Mouse (Mus musculus): ENCODE measurements at regions not wholly inside any gene's neighbourhood (a gene's known extent, or its start where the extent isn't known, plus 50 kb on each side); places are given as distances from the start of the nearest gene placed in this dataset.
"Not testable (repeated sequence)": the region's sequence is repeated elsewhere in the genome, so short reads cannot be mapped to it uniquely, and the experiment has no call there.

DNA sequence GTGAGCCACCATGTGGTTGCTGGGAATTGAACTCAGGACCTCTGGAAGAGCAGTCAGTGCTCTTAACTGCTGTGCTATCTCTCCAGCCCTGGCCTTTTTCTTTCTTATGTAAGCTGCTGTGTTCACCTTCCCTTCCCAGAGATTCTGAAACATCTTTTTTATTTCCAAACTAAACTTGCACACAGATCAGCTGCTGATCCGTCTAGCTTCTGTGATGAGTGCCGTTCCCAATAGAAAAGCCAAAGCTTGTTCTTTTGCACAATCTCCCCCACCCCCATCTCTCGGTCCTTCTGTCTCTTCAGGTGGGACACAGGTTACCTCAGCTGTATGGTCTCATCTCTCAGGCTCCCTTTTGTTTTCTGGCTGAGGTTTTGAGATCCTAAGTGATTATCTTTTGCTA, 191.9 kb downstream of the Tcp10c start:
- 59% methylated on average over 3 of the region's 3 CpGs for WGBS
- H3K4me3 ChIP-seq (ENCODE audit: low read depth, low read length): no peak overlapping the region
- no peak overlapping the region for H3K4me2 ChIP-seq
- DNase-seq (ENCODE audit: low spot score, missing footprints) (peak; percentile 44), ATAC-seq (ENCODE audit: low FRiP score) (no peak)
- H3K9ac ChIP-seq (ENCODE audit: low read length): no peak overlapping the region
- H3K4me1 ChIP-seq (ENCODE audit: control insufficient read depth, insufficient read depth, low read length): no peaks in the 10 kb centered on the region
- peaks cover 59% of the 10 kb centered on the region for H3K9me3 ChIP-seq (ENCODE audit: control insufficient read depth, low read length)
- no peaks in the 10 kb centered on the region for H3K27me3 ChIP-seq (ENCODE audit: control insufficient read depth, insufficient read depth, low read length)
- H3K27ac ChIP-seq (ENCODE audit: low read depth, low read length): no peak overlapping the region
- H3K36me3 ChIP-seq (ENCODE audit: control insufficient read depth, insufficient read depth, low read length): no peaks in the 10 kb centered on the region

DNA sequence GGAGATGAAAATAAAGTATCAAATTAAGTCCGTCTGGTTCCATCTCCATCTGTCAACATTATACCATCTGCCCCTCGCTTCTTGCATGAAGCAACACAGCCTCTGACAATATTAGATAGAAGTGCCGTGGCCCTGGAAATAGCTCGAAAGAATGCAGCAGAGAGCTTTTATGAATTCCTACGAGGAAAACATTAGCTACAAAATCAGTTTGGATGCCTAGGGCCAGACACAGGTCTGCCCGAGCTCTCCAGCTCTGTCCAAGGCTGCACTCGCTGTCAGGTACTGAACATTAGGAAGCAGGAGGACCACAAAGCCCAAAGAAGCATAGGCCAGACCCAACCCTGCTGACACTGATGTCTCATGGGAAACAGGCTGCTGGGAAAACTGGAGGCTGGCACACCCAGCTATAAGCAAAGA, 192.3 kb downstream of the Tcp10c start:
- Histone ChIP-seq H3K9me3 (ENCODE audit: control insufficient read depth, low read length) (peaks cover 58% of the 10 kb centered on the region), H3K4me1 (ENCODE audit: control insufficient read depth, insufficient read depth, low read length) (no peaks in the 10 kb centered on the region), H3K27me3 (ENCODE audit: control insufficient read depth, insufficient read depth, low read length) (no peaks in the 10 kb centered on the region), H3K36me3 (ENCODE audit: control insufficient read depth, insufficient read depth, low read length) (no peaks in the 10 kb centered on the region), H3K4me3 (ENCODE audit: low read depth, low read length) (no peak overlapping the region), H3K27ac (ENCODE audit: low read depth, low read length) (no peak overlapping the region), H3K4me2 (no peak overlapping the region), H3K9ac (ENCODE audit: low read length) (no peak overlapping the region)
- ATAC-seq (ENCODE audit: low FRiP score): no peak
- DNase-seq (ENCODE audit: low spot score, missing footprints): peak; percentile 61
- WGBS: 84% methylated on average over 7 of the region's 7 CpGs

DNA sequence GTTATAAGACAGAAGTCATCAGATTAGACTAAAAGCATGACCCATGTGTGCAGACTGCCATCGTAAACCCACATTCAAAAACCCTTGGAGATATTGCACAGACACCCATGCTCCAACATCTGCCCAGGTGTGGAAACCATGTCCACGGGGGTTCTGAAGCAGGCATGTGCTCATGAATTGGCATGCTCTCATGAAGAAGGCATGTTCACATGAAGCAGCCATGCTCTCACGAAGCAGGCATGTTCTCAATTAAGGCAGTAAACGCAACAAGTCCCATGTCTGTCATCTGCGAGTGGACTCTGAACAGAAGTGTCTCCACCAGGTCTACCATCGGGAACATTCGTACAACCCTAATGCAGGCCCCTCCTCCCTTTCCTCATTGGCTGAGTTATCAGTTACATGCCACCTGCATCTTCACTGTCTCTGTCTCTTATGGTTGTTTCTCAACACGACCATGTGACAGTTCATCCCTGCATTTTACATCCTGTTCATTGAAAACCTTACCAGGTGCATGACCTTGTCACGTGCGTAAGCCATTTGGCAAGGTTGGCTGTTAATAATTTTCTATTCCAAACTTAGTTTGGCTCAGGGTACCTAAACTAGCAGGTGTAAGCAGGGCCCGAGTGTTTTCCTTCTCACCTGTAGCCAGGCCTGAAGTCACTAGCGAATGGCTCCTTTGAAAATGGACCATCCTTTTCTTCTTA, 193.4 kb downstream of the Tcp10c start:
- H3K4me3 ChIP-seq (ENCODE audit: low read depth, low read length): no peak overlapping the region
- WGBS: 63% methylated on average over 12 of the region's 12 CpGs
- DNase-seq (ENCODE audit: low spot score, missing footprints) (peak; percentile 78), ATAC-seq (ENCODE audit: low FRiP score) (no peak)
- no peak overlapping the region for H3K4me2 ChIP-seq
- no peaks in the 10 kb centered on the region for H3K4me1 ChIP-seq (ENCODE audit: control insufficient read depth, insufficient read depth, low read length)
- H3K27me3 ChIP-seq (ENCODE audit: control insufficient read depth, insufficient read depth, low read length): no peaks in the 10 kb centered on the region
- H3K27ac ChIP-seq (ENCODE audit: low read depth, low read length): no peak overlapping the region
- peaks cover 51% of the 10 kb centered on the region for H3K9me3 ChIP-seq (ENCODE audit: control insufficient read depth, low read length)
- no peaks in the 10 kb centered on the region for H3K36me3 ChIP-seq (ENCODE audit: control insufficient read depth, insufficient read depth, low read length)
- no peak overlapping the region for H3K9ac ChIP-seq (ENCODE audit: low read length)

DNA sequence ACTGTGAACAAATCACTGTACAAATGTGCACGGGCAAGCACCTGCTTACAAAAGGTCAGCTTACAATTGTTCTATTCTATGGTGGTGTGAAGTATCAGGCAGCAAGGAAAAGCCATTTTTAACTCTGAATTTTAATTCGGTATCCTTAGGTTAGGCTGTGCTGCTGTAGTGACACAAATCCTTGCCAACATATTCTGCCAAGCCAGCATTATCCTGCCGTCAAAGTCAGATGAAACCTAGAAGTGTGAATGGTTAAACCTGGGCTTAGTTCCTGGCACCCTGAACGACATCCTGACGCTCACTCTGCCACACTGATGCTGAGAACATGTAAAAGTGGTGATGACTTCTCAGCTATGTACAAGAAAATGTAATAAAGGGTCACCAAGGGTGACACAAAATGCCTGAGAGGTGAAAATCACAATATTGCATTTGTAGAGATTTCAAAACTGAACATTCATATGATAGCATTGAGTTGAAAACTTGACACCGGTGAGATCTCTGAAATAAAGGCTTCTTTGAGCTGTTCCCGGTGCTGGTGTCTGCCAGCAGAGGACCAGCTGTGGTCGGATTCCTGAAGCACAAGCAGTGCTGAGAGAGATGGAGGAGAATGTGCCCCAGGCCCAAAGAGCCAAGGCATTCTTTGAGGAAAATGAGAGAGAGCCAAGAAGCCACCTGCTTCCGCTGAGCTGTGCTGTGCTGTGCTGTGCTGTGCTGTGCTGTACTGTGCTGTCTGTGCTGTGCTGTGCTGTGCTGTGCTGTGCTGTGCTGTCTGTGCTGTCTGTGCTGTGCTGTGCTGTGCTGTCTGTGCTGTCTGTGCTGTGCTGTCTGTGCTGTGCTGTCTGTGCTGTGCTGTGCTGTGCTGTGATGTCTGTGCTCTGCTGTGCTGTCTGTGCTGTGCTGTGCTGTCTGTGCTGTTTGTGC, 195.9 kb downstream of the Tcp10c start:
- Histone ChIP-seq H3K9ac (ENCODE audit: low read length) (no peak overlapping the region), H3K27me3 (ENCODE audit: control insufficient read depth, insufficient read depth, low read length) (no peaks in the 10 kb centered on the region), H3K27ac (ENCODE audit: low read depth, low read length) (no peak overlapping the region), H3K4me2 (no peak overlapping the region), H3K4me3 (ENCODE audit: low read depth, low read length) (no peak overlapping the region), H3K4me1 (ENCODE audit: control insufficient read depth, insufficient read depth, low read length) (no peaks in the 10 kb centered on the region), H3K36me3 (ENCODE audit: control insufficient read depth, insufficient read depth, low read length) (no peaks in the 10 kb centered on the region), H3K9me3 (ENCODE audit: control insufficient read depth, low read length) (peaks cover 37% of the 10 kb centered on the region)
- ATAC-seq (ENCODE audit: low FRiP score) (peak; percentile 72), DNase-seq (ENCODE audit: low spot score, missing footprints) (peak; percentile 81)
- WGBS: 72% methylated on average over 9 of the region's 9 CpGs

DNA sequence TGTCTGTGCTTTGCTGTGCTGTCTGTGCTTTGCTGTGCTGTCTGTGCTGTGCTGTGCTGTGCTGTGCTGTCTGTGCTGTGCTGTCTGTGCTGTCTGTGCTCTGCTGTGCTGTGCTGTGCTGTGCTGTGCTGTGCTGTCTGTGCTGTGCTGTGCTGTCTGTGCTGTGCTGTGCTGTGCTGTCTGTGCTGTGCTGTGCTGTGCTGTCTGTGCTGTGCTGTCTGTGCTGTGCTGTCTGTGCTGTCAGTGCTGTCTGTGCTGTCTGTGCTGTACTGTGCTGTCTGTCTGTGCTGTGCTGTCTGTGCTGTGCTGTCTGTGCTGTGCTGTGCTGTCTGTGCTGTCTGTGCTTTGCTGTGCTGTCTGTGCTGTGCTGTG, 196.5 kb downstream of the Tcp10c start:
- ATAC-seq (ENCODE audit: low FRiP score): peak; percentile 59
- not testable (repeated sequence) for H3K27ac ChIP-seq (ENCODE audit: low read depth, low read length); H3K36me3 ChIP-seq (ENCODE audit: control insufficient read depth, insufficient read depth, low read length); DNase-seq (ENCODE audit: low spot score, missing footprints); H3K4me2 ChIP-seq; H3K27me3 ChIP-seq (ENCODE audit: control insufficient read depth, insufficient read depth, low read length); H3K4me3 ChIP-seq (ENCODE audit: low read depth, low read length); H3K9ac ChIP-seq (ENCODE audit: low read length); H3K4me1 ChIP-seq (ENCODE audit: control insufficient read depth, insufficient read depth, low read length)
- H3K9me3 ChIP-seq (ENCODE audit: control insufficient read depth, low read length): peaks cover 33% of the 10 kb centered on the region

DNA sequence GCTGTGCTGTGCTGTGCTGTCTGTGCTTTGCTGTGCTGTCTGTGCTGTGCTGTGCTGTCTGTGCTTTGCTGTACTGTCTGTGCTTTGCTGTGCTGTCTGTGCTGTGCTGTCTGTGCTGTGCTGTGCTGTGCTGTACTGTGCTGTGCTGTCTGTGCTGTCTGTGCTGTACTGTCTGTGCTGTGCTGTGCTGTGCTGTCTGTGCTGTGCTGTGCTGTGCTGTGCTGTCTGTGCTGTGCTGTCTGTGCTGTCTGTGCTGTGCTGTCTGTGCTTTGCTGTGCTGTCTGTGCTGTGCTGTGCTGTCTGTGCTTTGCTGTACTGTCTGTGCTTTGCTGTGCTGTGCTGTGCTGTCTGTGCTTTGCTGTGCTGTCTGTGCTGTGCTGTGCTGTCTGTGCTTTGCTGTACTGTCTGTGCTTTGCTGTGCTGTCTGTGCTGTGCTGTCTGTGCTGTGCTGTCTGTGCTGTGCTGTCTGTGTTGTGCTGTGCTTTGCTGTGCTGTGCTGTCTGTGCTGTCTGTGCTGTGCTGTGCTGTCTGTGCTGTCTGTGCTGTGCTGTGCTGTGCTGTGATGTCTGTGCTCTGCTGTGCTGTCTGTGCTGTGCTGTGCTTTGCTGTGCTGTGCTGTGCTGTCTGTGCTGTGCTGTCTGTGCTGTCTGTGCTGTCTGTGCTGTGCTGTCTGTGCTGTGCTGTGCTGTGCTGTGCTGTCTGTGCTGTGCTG, 197.5 kb downstream of the Tcp10c start:
- peak; percentile 71 for ATAC-seq (ENCODE audit: low FRiP score)
- DNase-seq (ENCODE audit: low spot score, missing footprints): peak; percentile 85
- not testable (repeated sequence) for H3K4me2 ChIP-seq; H3K4me3 ChIP-seq (ENCODE audit: low read depth, low read length); H3K27me3 ChIP-seq (ENCODE audit: control insufficient read depth, insufficient read depth, low read length); H3K4me1 ChIP-seq (ENCODE audit: control insufficient read depth, insufficient read depth, low read length); H3K36me3 ChIP-seq (ENCODE audit: control insufficient read depth, insufficient read depth, low read length); H3K9ac ChIP-seq (ENCODE audit: low read length); H3K27ac ChIP-seq (ENCODE audit: low read depth, low read length)
- peaks cover 28% of the 10 kb centered on the region for H3K9me3 ChIP-seq (ENCODE audit: control insufficient read depth, low read length)

DNA sequence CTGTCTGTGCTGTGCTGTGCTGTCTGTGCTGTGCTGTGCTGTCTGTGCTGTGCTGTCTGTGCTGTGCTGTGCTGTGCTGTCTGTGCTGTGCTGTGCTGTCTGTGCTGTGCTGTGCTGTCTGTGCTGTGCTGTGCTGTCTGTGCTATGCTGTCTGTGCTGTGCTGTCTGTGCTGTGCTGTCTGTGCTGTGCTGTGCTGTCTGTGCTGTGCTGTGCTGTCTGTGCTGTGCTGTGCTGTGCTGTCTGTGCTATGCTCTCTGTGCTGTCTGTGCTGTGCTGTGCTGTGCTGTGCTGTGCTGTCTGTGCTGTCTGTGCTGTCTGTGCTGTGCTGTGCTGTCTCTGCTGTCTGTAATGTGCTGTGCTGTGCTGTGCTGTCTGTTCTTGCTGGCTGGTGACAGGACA, 198.5 kb downstream of the Tcp10c start:
- not testable (repeated sequence) for H3K27ac ChIP-seq (ENCODE audit: low read depth, low read length); H3K4me1 ChIP-seq (ENCODE audit: control insufficient read depth, insufficient read depth, low read length); H3K4me3 ChIP-seq (ENCODE audit: low read depth, low read length); H3K9ac ChIP-seq (ENCODE audit: low read length); H3K4me2 ChIP-seq; H3K36me3 ChIP-seq (ENCODE audit: control insufficient read depth, insufficient read depth, low read length); H3K27me3 ChIP-seq (ENCODE audit: control insufficient read depth, insufficient read depth, low read length)
- ATAC-seq (ENCODE audit: low FRiP score) (peak; percentile 62), DNase-seq (ENCODE audit: low spot score, missing footprints) (peak; percentile 80)
- H3K9me3 ChIP-seq (ENCODE audit: control insufficient read depth, low read length): peaks cover 20% of the 10 kb centered on the region

DNA sequence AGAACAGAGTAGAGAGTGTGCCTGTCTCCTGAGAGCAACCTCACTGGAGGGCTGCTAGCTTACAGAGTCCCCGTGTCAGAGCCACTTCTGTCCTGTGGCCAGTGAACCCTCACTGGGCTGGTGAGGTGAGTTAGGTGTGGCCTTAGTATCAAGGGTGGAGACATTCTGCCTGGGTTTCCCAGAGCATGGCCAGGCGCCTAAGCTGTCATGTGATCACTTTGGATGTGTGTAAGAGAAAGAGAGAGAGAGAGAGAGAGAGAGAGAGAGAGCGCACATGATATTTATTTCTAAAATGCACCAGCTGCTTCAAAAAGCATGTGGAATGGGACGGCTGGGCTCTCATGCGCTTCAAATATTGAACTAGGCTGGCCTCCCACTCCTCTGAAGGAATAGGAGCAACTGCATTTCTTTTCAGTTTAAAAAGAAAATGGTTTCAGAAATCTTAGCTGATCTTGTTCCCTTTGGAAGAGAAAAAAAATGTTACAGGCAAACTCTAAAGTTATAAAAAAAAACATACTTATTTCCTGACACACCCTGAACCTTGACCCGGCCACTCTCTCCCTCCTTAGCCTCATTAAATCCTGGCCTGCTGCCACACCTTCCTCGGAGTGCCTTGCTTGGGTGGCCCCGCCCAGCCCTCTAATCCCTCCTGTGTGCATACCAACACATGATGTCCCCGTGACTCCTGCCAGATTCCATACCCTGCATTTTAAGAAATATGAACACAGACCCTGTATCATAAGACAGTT, 201.1 kb downstream of the Tcp10c start:
- H3K9me3 ChIP-seq (ENCODE audit: control insufficient read depth, low read length); H3K4me3 ChIP-seq (ENCODE audit: low read depth, low read length); H3K36me3 ChIP-seq (ENCODE audit: control insufficient read depth, insufficient read depth, low read length); H3K4me2 ChIP-seq; H3K4me1 ChIP-seq (ENCODE audit: control insufficient read depth, insufficient read depth, low read length); H3K27ac ChIP-seq (ENCODE audit: low read depth, low read length); ATAC-seq (ENCODE audit: low FRiP score); H3K9ac ChIP-seq (ENCODE audit: low read length); H3K27me3 ChIP-seq (ENCODE audit: control insufficient read depth, insufficient read depth, low read length): not testable (repeated sequence)
- 43% methylated on average over 9 of the region's 9 CpGs for WGBS
- DNase-seq (ENCODE audit: low spot score, missing footprints): peak; percentile 66
